Mouse (Mus musculus): ENCODE results near the gene Dnmt3c.
A peak's percentile ranks its signal among the peaks of the same experiment; 100 is the strongest.

Gene Dnmt3c

DNA sequence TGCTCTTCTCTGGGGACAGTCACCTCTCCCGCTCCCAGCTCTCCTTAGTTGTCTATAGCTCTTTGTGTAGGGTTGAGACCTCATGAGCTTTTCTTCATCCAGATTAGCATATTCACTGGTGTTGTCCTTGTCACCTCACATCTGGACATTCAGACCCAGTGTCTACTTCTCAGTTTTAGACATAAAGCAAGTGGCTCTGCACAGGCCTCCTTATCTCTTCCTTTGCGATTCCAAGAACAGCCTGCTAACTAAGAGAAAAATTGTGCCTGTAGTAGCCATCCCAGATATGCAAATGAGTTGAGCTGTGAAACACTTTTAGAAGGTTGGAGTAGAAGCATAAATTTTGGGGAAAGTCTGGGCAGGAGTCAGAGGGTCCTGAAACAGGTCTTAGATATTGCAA, 28.0 kb downstream of the Dnmt3c start:
- no peak for DNase-seq

DNA sequence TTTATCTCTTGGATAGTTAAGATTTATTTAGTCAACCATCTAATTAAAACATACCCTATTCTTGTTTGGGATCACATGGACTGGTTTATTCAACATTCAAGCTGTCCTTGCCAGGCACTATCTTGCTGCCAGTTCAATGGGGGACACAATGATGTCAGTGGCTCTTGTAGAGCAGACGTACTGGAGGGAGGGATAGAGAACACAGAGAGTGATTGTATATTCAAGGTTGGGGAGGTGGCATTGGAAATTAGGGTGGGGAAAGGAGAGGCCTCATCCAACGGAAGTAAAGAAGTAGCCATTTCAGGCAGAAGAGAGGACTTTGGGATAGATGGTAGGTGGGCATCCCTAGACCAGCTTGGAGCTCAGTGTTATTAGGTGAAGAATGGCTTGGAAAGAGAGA, 28.4 kb downstream of the Dnmt3c start:
- no peak for DNase-seq

DNA sequence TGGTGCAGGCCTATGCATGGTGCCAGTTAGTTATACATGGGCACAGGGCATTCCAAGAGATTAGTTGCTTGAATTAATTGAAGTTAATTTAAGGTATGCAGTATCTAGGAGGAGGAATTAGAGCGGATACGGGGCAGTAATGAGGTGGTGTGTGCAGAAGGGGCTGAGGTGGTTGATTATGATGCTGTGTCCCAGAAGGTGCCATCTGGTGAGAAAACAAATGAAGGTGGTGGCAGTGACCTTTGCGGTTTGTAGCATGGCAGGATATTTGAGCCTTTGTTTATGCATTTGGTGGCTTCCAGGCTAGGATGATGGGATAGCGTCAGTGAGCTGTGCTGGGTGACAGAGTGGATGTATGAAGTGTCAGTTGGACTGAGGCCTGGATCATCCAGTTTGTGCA, 28.8 kb downstream of the Dnmt3c start:
- DNase-seq = no peak

DNA sequence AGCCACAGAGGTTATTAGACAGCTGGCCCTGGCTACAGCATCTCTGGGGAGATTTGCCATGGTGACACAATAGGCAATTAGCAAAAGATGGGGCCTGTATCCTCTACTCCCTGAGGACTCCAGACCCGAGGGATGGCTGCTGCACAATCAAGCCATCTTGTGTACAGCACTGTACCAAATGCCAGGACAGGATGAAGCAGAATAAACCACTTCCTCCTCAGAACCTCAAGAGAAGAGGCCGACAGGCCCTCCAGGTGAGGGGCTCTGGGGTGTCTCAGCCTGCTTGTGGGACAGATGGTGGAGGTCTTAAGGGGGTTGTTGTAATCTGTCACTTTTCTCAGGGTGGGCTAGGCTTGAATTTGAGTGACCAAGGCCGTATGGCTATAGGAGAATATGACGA, 37.6 kb downstream of the Dnmt3c start:
- DNase-seq = peak in 1 of 2 experiments; percentile 8

DNA sequence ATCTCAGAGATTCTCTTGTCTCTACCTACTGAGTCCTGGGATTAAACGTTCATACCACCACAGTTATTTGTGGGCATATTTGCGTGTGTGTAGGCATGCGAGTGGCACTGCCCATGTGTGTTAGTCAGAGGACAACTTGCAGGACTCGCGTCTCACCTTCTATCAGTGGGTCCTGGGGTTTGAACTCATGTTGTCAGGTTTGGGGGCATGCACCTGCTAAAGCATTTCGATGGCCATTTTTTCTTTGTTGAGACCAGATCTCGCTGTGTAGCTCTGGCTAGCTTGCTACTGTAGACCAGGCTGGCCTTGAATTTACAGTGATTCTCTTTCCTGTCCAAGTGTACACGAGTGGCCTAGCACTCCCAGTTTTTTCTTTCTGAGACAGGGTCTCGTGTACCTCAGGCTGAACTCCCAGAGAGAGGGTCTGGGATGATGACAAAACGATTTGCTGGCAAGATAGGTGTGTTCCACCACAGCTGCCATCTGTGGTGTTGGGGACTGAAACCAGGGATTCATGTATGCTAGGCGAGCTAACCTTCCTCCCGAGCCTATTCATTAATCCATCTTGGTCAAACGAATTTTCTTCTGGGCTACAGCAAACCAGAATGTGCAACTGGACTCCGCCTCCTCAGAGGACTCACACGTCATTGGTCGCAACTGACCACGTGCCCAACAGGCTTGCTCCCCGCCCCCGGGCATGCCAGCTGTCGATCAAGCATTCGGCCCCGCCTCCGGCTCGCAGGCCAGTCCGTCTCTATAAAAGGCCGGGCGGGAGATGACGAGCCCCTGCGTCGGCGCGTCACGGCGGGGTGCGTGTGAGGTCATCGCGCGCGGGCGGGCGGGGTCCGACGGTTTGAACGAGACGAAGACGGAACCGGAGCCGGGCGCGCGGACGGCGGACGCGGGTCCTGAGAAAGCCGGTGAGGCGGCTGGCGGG, 44.3 kb downstream of the Dnmt3c start, which contains the start of gene Mapre1:
Gene Mapre1 (plus strand): TSS at position 775 of the 937 bp plus-strand sequence.
- DNase-seq = peak; percentile 99

DNA sequence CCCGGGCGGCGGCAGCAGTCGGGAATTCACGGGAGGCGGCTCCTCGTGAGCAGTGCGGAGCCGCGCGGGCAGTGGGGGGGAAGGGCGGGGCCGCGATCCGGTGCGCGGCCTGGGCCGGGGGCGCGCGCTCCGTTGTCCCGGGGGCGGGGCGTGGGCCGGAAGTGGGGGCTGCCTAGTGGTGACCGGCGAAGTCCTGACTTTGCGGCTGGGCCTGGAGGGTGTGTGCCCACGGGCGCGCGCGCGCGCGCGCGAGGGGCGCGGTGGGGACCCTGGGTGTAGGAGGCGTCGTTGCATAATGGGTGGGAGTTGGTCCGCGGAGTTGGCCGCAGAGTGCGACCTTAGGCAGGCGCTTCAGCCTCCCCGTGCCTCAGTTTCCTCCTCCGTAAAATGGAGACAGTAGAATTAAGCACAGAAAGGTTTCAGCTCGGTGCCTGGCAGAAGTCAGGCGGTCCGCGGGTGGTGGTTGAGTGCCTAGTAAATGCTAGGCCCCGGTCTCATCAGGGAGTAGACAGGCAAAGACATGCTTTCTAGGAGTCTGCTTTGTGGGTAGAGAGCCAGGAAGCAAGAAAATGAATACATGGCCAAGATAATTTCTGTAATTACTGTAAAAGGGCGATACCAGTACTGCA, 45.1 kb downstream of the Dnmt3c start:
- peak in 1 of 2 experiments; percentile 63 for DNase-seq

DNA sequence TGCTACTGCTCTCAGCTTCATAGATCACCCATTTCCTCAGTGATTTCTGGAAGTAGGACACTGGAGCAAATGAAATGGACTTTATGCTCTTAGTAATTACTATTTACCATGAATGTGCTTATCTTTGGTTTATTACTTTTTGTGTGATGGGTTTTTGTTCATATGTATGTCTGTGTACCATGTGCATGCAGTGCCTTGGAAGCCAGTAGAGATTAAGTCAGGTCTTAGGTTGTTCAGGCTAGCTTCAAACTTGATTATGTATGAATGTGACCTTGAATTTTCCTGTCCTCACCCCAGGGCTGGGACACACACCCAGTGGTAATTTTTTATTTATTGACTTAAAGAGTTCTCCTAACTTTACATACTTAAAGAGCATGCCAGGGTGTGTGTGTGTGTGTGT, 51.5 kb downstream of the Dnmt3c start:
- no peak for DNase-seq

DNA sequence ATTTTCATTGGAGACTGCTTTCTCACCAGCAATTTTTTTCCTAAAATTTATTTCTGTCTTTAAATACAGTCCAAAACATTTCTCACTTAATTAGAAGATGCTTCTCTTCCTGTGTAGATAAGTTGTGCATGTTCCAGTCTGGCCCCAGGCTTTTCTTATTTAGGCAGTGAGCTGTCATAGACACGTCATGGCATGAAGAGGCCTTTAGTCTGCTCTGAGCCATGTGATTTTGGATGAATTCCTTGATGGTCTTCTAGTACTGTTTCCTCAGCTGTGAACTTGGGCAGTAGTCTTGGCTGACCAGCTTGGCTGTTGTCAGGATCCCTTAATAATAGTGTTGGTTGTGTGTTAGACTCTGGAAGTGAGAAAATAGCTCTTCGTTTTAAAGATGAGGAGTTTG, 53.9 kb downstream of the Dnmt3c start:
- DNase-seq = no peak

DNA sequence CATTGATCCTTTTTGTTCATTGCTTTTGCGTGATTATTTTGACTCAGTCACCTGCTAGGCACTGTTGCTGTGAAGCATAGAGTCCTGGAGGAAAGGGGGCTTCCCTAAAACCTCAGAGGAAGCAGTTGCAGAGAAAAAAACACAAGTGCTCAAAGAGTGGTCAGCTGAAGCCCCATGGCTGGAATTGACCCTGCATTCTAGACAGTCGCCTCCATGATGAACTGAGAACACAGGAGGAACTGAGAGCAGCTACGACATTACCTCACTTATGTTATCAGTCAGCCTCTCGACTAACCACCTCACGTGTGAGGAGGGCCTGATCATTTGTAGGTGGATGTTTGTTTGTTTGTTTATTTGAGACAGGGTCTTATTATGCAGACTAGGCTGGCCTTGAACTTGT, 65.7 kb downstream of the Dnmt3c start:
- DNase-seq = no peak

DNA sequence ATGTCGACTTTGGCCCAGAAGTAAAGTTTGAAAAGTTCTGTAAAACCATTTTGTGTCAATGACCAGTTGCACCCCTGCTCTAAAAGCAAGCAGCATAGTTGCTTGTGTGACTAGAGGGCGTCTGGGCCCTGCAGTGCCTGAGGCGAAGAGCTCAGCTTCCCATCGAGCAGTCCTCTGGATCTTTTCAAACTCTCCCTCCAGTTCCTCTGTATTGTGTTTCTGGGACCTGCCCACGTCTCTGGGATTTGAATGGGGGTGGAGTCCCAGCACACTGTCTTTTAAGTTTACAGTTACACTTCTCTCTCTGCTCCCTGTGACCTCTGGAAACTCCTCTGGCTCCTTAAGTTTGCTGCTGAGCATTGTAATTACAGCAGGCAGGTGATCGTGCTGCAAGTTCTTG, 71.0 kb downstream of the Dnmt3c start:
- no peak for DNase-seq

DNA sequence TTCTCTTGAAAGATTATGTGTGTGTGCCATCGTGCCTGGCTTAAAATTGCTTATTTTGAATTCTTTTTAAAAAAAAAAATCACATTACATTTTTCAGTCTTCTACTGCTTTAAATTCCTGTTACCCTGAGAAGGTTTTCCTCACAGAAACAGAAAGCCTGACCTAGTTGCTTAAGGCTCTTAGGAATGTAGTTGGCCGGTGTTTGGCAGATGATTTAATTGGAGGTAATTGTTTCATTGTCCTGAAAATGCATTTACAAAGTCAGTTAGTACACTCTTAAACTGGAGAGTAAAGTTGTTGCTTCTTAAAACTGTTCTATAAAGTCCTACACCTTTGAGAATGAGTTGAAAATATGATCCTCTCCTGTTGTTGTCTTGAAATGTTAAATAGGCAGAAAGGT, 72.4 kb downstream of the Dnmt3c start:
- DNase-seq = no peak

DNA sequence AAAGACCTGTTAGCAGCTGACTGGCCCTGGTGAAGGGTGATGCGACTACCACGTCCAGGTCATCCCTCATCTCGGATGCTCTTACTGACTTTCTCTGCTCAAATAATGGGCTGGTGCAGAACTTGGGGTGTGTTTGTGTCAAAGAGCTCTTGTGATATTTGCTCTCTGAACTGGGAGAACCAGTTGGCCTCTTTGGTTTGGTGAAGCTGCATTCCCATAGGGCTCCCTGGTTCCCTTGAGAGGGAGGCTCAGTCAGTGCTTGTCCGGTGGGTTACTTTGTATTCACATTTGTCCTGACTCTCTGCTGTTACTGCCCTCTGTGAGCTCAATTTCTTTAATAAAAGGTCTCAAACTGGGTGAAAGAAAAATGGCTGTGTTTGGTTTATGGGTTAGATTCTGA, 76.5 kb downstream of the Dnmt3c start:
- DNase-seq = no peak

DNA sequence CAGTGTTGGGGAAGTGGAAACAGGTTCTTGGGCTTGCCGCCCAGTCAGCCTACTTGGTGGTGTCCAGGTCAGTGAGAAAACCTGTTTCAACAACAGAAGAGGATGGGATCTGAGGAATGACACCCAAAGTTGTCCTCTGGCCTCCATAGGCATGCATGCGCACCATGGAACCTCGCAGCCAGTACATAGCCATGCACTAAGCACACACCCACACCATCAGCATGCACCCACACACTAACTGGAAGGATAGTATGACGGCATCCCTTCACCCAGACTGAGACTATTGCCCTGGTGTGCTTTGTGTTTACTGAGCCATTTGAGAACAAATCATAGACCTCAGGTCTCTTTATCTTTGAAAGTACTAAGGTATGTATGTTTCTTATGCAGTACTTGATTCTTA, 79.0 kb downstream of the Dnmt3c start:
- no peak for DNase-seq

DNA sequence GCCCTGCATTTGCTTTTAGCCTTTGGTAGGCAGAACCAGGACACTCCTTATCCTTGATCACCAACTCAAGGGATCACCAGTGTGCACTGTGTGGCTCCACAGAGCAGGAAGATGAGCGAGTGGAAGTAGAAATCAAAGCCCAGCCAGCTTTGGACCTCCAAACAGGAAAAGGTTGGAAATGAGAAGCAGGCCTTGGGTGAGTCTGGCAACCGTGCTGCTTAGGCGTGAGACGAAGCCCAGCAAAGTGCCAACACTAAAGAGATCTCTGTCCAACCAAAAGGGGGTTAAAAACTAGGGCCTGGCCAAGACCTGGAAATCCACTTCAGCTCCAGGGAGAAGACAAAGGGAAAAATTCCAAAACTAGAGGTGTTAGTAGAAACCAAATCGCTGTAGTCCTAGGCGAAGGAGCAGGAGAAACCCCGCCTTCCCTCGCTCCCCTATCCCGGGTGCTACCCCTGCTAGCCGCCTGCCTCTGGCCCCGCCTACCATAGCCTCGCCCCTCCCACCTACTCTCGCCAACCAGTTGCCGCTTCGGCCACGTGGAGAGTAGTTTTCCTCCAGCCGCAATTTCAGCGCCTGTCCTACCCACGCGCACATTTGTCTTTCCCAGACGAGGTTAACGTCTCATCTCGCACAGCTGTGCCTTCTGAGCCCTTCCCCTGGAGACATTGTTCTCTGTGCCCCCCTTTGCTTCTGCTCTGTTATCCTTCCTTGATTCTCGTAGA, 82.3 kb downstream of the Dnmt3c start:
- peak; percentile 81 to 86 for DNase-seq

Data from thymus, adult 18-20 months (tissue).